Mouse (Mus musculus) thymus, adult 2 months (tissue): ENCODE measurements around the gene Zfp512b.

Experiments used
- CTCF ChIP-seq: fragments of 200-500 bp; IDR thresholded peaks from 2 replicates; pipeline ENCODE4 v1.5.1; 2012; ENCODE audit warnings: mild to moderate bottlenecking, control low read depth, low read length, moderate library complexity, borderline replicate concordance; ENCODE audit not compliant: control insufficient read depth, poor library complexity, insufficient read depth; ENCODE audit errors: extremely low read depth
- POLR2A ChIP-seq: fragments of 200-500 bp; IDR thresholded peaks from 2 replicates; pipeline ENCODE4 v1.6.1; 2012; ENCODE audit warnings: mild to moderate bottlenecking, low read length, control low read depth, moderate library complexity; ENCODE audit not compliant: control insufficient read depth, poor library complexity, insufficient read depth; ENCODE audit errors: extremely low read depth

GRCm38 (mm10) chr2:181548682-181549081 is 43.9 kb downstream of the Zfp512b start:
- no peak for TF ChIP-seq CTCF
- TF ChIP-seq POLR2A: no peak
